Mouse (Mus musculus) gastrocnemius, postnatal 4 days (tissue): ENCODE results near the gene Bud13. TPM values are rescaled to one million over a fixed set of nuclear protein-coding genes. Genes with fewer than 3 reads are reported as not detected.

ENCODE experiments used
- DNase-seq, 2 experiments: peaks; one replicate each; pipeline ENCODE4 v3.0.0; 2021 to 2022; ENCODE audit warnings: low spot score in 2 of 2, mixed read lengths in 2 of 2
- total RNA-seq, 2 experiments: library from RNA; stranded (reverse); gene quantifications; 2 replicates each; pipeline ENCODE4 v1.2.3; 2021

Gene Bud13
- total RNA-seq, 2 experiments from 2014 or later = 12.9 to 13.7 TPM

DNA sequence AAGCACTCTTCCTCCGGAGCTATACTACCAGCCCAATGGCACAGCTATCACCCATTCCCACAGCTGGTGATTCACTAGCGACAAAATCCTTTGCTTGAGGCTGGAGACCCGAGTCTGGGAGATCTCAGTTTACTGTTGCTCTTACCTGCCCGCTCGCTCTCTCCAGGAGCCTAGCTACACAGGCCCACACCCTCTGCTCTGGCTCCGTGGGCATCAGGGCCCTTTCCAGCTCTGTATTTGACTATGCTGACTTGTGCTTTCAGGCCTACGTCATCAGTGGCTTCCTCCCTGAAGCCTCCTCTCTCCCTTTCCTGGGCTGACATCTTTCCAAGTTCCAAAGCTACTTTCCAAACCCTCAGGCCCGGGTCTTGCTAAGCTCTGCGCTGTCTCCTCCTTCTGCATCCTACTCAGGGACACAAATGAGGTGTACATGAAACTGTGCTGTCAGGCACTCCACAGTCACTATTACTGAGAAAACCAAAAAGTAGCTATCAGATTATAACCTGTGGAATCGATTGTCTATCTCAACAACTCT lies 52.7 kb downstream of the Bud13 start:
- DNase-seq = peak in 1 of 2 experiments; percentile 9

DNA sequence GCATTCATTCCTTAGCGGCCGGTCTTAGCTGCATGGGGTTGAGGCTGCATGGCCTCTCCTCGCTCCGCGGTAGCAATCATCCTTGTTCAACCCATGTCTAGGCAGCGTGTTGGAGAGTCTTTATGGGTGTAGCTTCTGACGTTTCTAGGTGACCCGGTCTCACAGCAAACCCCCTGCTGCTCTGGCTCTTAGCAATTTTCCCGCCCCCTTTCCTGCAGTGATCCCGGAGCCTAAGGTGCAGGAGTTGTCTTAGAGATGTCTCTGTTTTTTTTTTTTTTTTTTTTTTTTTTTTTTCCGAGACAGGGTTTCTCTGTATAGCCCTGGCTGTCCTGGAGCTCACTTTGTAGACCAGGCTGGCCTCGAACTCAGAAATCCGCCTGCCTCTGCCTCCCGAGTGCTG lies 53.5 kb downstream of the Bud13 start:
- DNase-seq = peak in 1 of 2 experiments; percentile 15

DNA sequence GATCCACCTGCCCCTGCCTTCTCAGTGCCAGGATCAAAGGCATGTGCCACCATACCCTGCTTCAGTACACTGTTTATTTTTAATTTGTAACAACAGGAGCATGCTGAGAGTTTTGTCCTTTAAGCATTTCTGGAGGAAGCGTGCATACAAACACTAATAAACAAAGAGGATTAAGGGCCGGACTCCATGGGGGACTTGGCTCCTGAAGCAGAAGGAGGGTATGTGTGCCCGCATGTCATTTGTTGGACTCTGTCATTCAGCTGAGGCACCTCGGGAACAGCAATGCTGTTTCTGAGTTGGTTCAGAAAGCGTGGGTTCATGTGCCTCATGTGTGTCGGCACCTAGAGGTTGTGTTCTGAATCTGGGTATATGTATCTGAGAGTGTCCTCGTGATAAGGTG lies 54.5 kb downstream of the Bud13 start:
- peak in 1 of 2 experiments; percentile 4 for DNase-seq

DNA sequence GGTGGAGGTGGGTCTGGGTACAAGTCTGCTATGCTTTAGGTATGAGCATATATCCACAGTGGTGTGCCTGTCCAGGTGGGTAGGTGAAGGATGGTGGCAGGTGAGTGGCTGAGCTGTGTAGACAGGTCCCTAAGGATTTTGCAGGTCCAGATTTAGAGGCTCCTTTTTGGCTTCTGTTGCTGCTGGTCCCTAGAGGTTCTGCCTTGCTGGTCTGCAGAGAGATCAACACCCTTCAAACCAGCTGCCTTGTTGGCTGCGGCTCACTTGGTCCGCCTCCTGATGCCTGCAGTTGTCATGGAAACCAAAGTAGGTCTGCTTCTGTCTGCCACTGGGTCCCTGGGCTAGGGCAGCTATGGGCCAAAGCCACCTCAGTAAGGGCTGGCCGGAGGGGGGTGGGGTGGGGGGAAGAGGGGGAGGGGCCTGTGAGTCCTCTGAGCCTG lies 55.1 kb downstream of the Bud13 start:
- DNase-seq = peak in 1 of 2 experiments; percentile 12

DNA sequence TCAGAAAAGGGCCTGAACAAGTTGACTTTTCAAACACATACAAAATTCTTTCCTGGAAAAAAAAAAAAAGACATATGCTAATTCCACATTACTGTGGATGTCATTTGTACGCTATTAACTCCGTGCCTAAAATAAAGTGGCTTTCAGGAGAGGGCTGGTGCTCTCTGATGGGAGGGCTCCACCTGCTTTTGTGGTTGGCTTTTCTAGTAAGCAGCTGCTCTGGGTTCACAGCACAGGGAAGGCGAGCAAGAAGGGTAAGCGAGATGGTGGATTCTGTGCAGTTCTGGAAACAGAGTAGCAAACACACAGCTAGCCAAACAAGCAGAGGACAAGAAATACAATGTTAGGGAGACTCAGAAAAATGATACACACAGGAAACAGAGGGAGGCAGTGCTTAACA lies 55.6 kb downstream of the Bud13 start:
- DNase-seq = peak in 1 of 2 experiments; percentile 7

DNA sequence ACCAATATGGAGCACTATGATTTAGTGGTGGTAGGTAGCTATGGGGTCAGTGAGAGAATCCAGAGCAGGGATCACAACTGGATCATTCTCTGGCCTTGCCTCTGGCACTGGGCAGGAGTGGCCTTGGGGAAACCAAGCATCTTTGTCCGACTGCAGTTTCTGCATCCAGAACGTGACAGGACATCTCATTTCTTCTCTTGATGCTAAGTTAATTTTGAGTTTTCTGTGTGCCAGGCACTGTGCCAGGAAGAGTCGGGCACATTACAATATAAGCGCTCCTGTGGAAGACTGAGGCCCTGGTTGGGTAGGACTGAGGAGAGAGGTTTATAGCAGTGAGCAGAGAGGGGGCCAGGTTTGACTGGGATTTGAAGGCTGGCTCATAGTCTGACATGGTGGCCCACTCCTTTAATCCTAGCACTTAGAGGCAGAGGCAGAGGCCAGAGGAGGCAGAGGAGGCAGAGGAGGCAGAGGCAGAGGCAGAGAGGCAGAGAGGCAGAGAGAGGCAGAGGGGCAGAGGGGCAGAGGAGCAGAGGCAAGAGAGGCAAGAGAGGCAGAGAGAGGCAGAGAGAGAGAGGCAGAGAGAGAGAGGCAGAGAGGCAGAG lies 56.3 kb downstream of the Bud13 start:
- DNase-seq = peak in 1 of 2 experiments; percentile 9

DNA sequence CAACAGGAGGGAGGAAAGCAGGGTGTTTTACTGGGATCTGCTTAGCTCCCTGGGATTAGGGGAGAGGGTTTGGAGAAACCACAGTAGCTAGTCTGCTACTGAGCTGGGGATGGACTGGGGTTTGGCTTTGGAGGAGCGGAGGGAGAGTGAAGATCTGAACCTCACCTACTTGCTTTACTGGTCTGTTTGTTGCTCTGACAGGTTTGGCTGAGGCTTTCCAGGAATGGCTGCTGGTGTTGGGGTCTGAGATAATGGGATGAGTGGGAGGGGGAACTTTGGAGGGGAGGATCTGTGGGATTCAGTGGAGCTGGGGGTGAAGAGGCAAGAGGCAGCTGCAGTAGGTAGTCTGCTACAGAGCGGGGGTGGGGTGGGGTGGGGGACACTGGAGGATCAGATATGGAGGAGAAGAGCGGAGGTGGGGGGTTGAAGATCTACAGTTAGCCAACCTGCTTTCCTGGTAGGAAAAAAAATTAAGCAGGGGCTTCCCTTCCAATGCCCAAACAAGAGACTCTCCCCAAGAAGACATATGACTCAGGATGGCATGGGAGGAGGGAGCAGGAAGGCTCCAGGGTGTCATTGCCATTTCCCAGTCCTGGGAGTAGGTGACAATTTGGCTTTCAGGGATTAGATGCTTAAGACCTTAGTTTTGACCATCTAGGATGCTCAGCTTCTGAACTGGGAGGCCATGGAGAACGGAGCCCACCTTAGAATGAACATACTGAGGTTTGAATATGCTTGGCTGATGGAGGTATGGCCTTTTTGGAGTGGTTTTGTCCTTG lies 63.3 kb downstream of the Bud13 start:
- no peak for DNase-seq

Other genes starting within 250 kb of the Bud13 start
- gene Apoa1, start 54.4 kb upstream of the Bud13 start, total RNA-seq = 10 to 100 TPM in 1 of 2 experiments, 1 to 10 TPM in 1; 4.0 to 31.8 TPM
- not detected for gene Apoc3, start 47.4 kb upstream of the Bud13 start, total RNA-seq
- gene Apoa4, start 42.3 kb upstream of the Bud13 start, total RNA-seq = under 1 TPM in 1 of 2 experiments, not detected in 1; 0.15 TPM
- under 1 TPM in 1 of 2 experiments, not detected in 1; 0.39 TPM for gene Apoa5, start 14.4 kb upstream of the Bud13 start, total RNA-seq
- gene Zpr1, start 9.9 kb upstream of the Bud13 start, total RNA-seq = 10 to 100 TPM; 21.9 to 22.2 TPM
- gene 4931429L15Rik, start 37.0 kb downstream of the Bud13 start, total RNA-seq = not detected